Mouse (Mus musculus): ENCODE data around the gene Rtn1. TPM values are rescaled to one million over a fixed set of nuclear protein-coding genes. Genes with fewer than 3 reads are reported as not detected.

Rtn1 gene
- polyA plus RNA-seq, 1 experiment from 2014 or later, result 1.2 TPM

- ATAC-seq, result no peak
- H3K27ac ChIP-seq, result no peak overlapping the region
- 59% methylated on average over 1 of the region's 1 CpGs for WGBS (ENCODE audit: insufficient replicate concordance)
- no peak overlapping the region for H3K4me3 ChIP-seq
- H3K9me3 ChIP-seq (replicated peaks), result no peaks in the 10 kb centered on the region
- no peak overlapping the region for H3K9ac ChIP-seq
- H3K36me3 ChIP-seq, result no peaks in the 10 kb centered on the region
- no peak overlapping the region for H3K4me2 ChIP-seq
- no peaks in the 10 kb centered on the region for H3K4me1 ChIP-seq
- H3K27me3 ChIP-seq (replicated peaks), result no peaks in the 10 kb centered on the region
These were observed 61.7 kb downstream of the Rtn1 start for GRCm38 (mm10) chr12:72347184-72347583.

GRCm38 (mm10) chr12:72343639-72344038 lies 65.2 kb downstream of the Rtn1 start:
- Histone ChIP-seq H3K4me3 (no peak overlapping the region), H3K36me3 (no peaks in the 10 kb centered on the region), H3K9me3 (replicated peaks) (no peaks in the 10 kb centered on the region), H3K4me2 (no peak overlapping the region), H3K27me3 (replicated peaks) (no peaks in the 10 kb centered on the region), H3K9ac (no peak overlapping the region), H3K27ac (no peak overlapping the region), H3K4me1 (no peaks in the 10 kb centered on the region)
- ATAC-seq, result no peak
- WGBS (ENCODE audit: insufficient replicate concordance), result 36% methylated on average over 2 of the region's 2 CpGs

- WGBS (ENCODE audit: insufficient replicate concordance), result 57% methylated on average over 13 of the region's 13 CpGs
- no peak for ATAC-seq
- no peak overlapping the region for H3K9ac ChIP-seq
- H3K36me3 ChIP-seq, result no peaks in the 10 kb centered on the region
- H3K9me3 ChIP-seq (replicated peaks), result no peaks in the 10 kb centered on the region
- H3K4me1 ChIP-seq, result no peaks in the 10 kb centered on the region
- no peak overlapping the region for H3K27ac ChIP-seq
- no peak overlapping the region for H3K4me3 ChIP-seq
- H3K27me3 ChIP-seq (replicated peaks), result 0 out of 2 replicates have a peak, but pooled peaks cover 5% of the 10 kb centered on the region
- no peak overlapping the region for H3K4me2 ChIP-seq
These were observed 72.8 kb downstream of the Rtn1 start for GRCm38 (mm10) chr12:72336009-72336408.

- Histone ChIP-seq H3K27me3 (replicated peaks) (0 out of 2 replicates have a peak, but pooled peaks cover 5% of the 10 kb centered on the region), H3K27ac (no peak overlapping the region), H3K9me3 (replicated peaks) (no peaks in the 10 kb centered on the region), H3K4me2 (no peak overlapping the region), H3K36me3 (no peaks in the 10 kb centered on the region), H3K4me1 (no peaks in the 10 kb centered on the region), H3K4me3 (no peak overlapping the region), H3K9ac (no peak overlapping the region)
- WGBS (ENCODE audit: insufficient replicate concordance), result 50% methylated on average over 5 of the region's 5 CpGs
- no peak for ATAC-seq
These were observed 76.3 kb downstream of the Rtn1 start for GRCm38 (mm10) chr12:72332488-72333013.

GRCm38 (mm10) chr12:72331912-72332487 lies 76.9 kb downstream of the Rtn1 start:
- H3K4me2 ChIP-seq, result no peak overlapping the region
- no peak for ATAC-seq
- no peak overlapping the region for H3K9ac ChIP-seq
- no peaks in the 10 kb centered on the region for H3K36me3 ChIP-seq
- H3K27ac ChIP-seq, result no peak overlapping the region
- no peak overlapping the region for H3K4me3 ChIP-seq
- H3K4me1 ChIP-seq, result no peaks in the 10 kb centered on the region
- no peaks in the 10 kb centered on the region for H3K9me3 ChIP-seq (replicated peaks)
- H3K27me3 ChIP-seq (replicated peaks), result 0 out of 2 replicates have a peak, but pooled peaks cover 5% of the 10 kb centered on the region
- WGBS (ENCODE audit: insufficient replicate concordance), result 73% methylated on average over 7 of the region's 7 CpGs

- ATAC-seq, result no peak
- Histone ChIP-seq H3K4me1 (0 out of 2 replicates have a peak, but pooled peaks cover 6% of the 10 kb centered on the region), H3K4me2 (no peak overlapping the region), H3K36me3 (no peaks in the 10 kb centered on the region), H3K9me3 (replicated peaks) (no peaks in the 10 kb centered on the region), H3K27ac (no peak overlapping the region), H3K9ac (no peak overlapping the region), H3K4me3 (no peak overlapping the region), H3K27me3 (replicated peaks) (no peaks in the 10 kb centered on the region)
These were observed 82.8 kb downstream of the Rtn1 start for GRCm38 (mm10) chr12:72326087-72326486.

- H3K9me3 ChIP-seq (replicated peaks), result no peaks in the 10 kb centered on the region
- no peaks in the 10 kb centered on the region for H3K36me3 ChIP-seq
- no peak overlapping the region for H3K4me2 ChIP-seq
- ATAC-seq, result no peak
- no peaks in the 10 kb centered on the region for H3K27me3 ChIP-seq (replicated peaks)
- no peak overlapping the region for H3K27ac ChIP-seq
- no peak overlapping the region for H3K4me3 ChIP-seq
- no peak overlapping the region for H3K9ac ChIP-seq
- 65% methylated on average over 5 of the region's 5 CpGs for WGBS (ENCODE audit: insufficient replicate concordance)
- H3K4me1 ChIP-seq, result 0 out of 2 replicates have a peak, but pooled peaks cover 6% of the 10 kb centered on the region
These were observed 83.8 kb downstream of the Rtn1 start for GRCm38 (mm10) chr12:72325025-72325424.

- H3K4me2 ChIP-seq, result no peak overlapping the region
- ATAC-seq, result no peak
- H3K36me3 ChIP-seq, result no peaks in the 10 kb centered on the region
- no peaks in the 10 kb centered on the region for H3K9me3 ChIP-seq (replicated peaks)
- WGBS (ENCODE audit: insufficient replicate concordance), result 73% methylated on average over 10 of the region's 10 CpGs
- no peak overlapping the region for H3K9ac ChIP-seq
- H3K27ac ChIP-seq, result no peak overlapping the region
- no peaks in the 10 kb centered on the region for H3K27me3 ChIP-seq (replicated peaks)
- 0 out of 2 replicates have a peak, but pooled peaks cover 6% of the 10 kb centered on the region for H3K4me1 ChIP-seq
- no peak overlapping the region for H3K4me3 ChIP-seq
These were observed 84.5 kb downstream of the Rtn1 start for GRCm38 (mm10) chr12:72324210-72324871.

- Histone ChIP-seq H3K27ac (no peak overlapping the region), H3K4me2 (no peak overlapping the region), H3K9me3 (replicated peaks) (no peaks in the 10 kb centered on the region), H3K36me3 (no peaks in the 10 kb centered on the region), H3K4me3 (no peak overlapping the region), H3K9ac (no peak overlapping the region), H3K4me1 (0 out of 2 replicates have a peak, but pooled peaks cover 6% of the 10 kb centered on the region), H3K27me3 (replicated peaks) (no peaks in the 10 kb centered on the region)
- ATAC-seq, result no peak
- 61% methylated on average over 4 of the region's 4 CpGs for WGBS (ENCODE audit: insufficient replicate concordance)
These were observed 85.1 kb downstream of the Rtn1 start for GRCm38 (mm10) chr12:72323778-72324177.

- ATAC-seq, result no peak
- Histone ChIP-seq H3K9ac (no peak overlapping the region), H3K27ac (no peak overlapping the region), H3K4me3 (no peak overlapping the region), H3K4me1 (no peaks in the 10 kb centered on the region), H3K9me3 (replicated peaks) (no peaks in the 10 kb centered on the region), H3K27me3 (replicated peaks) (no peaks in the 10 kb centered on the region), H3K36me3 (no peaks in the 10 kb centered on the region), H3K4me2 (no peak overlapping the region)
- WGBS (ENCODE audit: insufficient replicate concordance), result 69% methylated on average over 15 of the region's 15 CpGs
These were observed 93.0 kb downstream of the Rtn1 start for GRCm38 (mm10) chr12:72315732-72316465.

- Histone ChIP-seq H3K36me3 (no peaks in the 10 kb centered on the region), H3K27ac (no peak overlapping the region), H3K4me3 (no peak overlapping the region), H3K9ac (no peak overlapping the region), H3K4me2 (no peak overlapping the region), H3K9me3 (replicated peaks) (no peaks in the 10 kb centered on the region), H3K4me1 (no peaks in the 10 kb centered on the region), H3K27me3 (replicated peaks) (no peaks in the 10 kb centered on the region)
- WGBS (ENCODE audit: insufficient replicate concordance), result 54% methylated on average over 6 of the region's 6 CpGs
- no peak for ATAC-seq
These were observed 98.0 kb downstream of the Rtn1 start for GRCm38 (mm10) chr12:72310818-72311217.

- H3K9me3 ChIP-seq (replicated peaks), result no peaks in the 10 kb centered on the region
- no peaks in the 10 kb centered on the region for H3K4me1 ChIP-seq
- 76% methylated on average over 8 of the region's 8 CpGs for WGBS (ENCODE audit: insufficient replicate concordance)
- no peaks in the 10 kb centered on the region for H3K36me3 ChIP-seq
- ATAC-seq, result no peak
- no peak overlapping the region for H3K27ac ChIP-seq
- 0 out of 2 replicates have a peak, but pooled peaks cover 2% of the 10 kb centered on the region for H3K27me3 ChIP-seq (replicated peaks)
- H3K9ac ChIP-seq, result no peak overlapping the region
- no peak overlapping the region for H3K4me2 ChIP-seq
- no peak overlapping the region for H3K4me3 ChIP-seq
These were observed 100.3 kb downstream of the Rtn1 start for GRCm38 (mm10) chr12:72308506-72308905.

All from liver, embryonic 12.5 days (tissue).